Mouse (Mus musculus) stomach, postnatal 0 days (tissue): ENCODE measurements at regions not wholly inside any gene's neighbourhood (a gene's known extent, or its start where the extent isn't known, plus 50 kb on each side); places are given as distances from the start of the nearest gene placed in this dataset.

Source experiments
- CTCF ChIP-seq: IDR thresholded peaks from 2 replicates; pipeline ENCODE4 v1.5.1; 2016; ENCODE audit warnings: antibody characterized with exemption, low read depth, mild to moderate bottlenecking, moderate library complexity
- EP300 ChIP-seq: optimal IDR thresholded peaks from 2 replicates; pipeline ENCODE3; 2016; ENCODE audit warnings: antibody characterized with exemption

DNA sequence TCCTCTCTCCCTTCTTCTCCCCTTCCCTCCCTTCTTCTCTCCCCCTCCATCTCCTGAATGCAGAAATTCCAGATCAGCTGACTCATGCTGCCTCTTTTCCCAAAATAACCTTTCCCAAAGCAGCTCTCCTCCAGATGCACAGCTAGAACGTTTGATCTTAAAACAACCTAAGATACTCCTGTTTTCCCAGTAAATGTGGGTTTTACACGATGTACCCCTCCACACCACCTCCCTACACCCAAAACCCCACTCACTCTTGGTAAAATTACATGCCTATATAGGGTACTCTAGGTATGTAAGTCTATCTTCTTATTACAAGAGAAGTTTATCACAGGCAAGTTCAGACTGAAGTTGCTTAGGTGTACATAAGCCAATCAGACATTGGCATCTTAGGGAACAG, 155.2 kb upstream of the Tox3 start:
- TF ChIP-seq CTCF (no peak), EP300 (no peak)
